Mouse (Mus musculus): ENCODE measurements at regions not wholly inside any gene's neighbourhood (a gene's known extent, or its start where the extent isn't known, plus 50 kb on each side); places are given as distances from the start of the nearest gene placed in this dataset.

GRCm38 (mm10) chr12:29290591-29291351 is 237.4 kb upstream of the Myt1l start:
- no peak for TF ChIP-seq POLR2A (IDR thresholded peaks at IDR 0.05; ENCODE audit: control insufficient read depth in 1 of 2, insufficient read depth in 1 of 2, low read depth in 1 of 2, low read length in 2 of 2, poor library complexity in 1 of 2)
- TF ChIP-seq E2F4 (IDR thresholded peaks at IDR 0.05; ENCODE audit: borderline replicate concordance, low read depth, low read length) = no peak

Data from MEL (cell line).